Mouse (Mus musculus): ENCODE measurements around the gene Pitpnc1.

The Pitpnc1 gene

DNA sequence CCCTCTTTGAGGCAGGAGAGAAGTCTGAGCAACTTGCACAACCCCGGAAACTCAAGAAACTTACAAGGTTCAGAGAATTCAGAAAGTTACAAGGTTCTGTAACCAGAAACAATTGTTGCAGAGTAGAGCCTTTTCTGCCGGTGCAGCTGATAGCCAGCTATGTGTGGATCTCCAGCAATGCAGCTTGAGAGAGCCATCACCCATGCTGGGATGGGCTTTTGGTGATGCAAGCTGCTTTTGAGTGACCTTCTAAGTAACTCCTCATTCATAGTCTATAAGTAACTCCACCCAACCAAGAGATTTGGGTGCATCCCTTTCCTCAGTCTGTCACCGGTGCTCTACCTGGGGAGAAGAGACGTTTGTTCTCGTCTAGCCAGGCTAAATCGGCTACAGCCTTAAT, 232.0 kb downstream of the Pitpnc1 start:
- no peak for DNase-seq (ENCODE audit: low read depth, low spot score)

DNA sequence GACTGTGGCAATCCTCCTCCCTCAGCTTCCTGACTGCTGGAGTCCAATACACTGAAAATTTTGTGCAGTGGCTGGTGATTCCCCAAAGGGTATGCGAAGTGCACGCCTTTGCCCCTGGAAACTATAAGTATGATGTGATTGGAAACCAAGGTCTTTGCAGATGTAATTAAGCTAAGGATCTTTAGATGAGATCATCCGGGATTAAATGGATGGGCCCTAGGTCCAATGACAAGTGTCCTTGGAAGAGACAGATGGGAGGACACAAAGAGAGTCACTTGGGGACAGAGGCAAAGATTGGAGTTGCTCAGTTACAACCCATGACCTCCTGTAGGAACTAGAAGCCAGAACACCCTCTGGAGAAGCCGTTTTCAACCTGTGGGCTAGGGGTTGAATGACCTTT, 233.0 kb downstream of the Pitpnc1 start:
- peak; percentile 50 for DNase-seq (ENCODE audit: low read depth, low spot score)

DNA sequence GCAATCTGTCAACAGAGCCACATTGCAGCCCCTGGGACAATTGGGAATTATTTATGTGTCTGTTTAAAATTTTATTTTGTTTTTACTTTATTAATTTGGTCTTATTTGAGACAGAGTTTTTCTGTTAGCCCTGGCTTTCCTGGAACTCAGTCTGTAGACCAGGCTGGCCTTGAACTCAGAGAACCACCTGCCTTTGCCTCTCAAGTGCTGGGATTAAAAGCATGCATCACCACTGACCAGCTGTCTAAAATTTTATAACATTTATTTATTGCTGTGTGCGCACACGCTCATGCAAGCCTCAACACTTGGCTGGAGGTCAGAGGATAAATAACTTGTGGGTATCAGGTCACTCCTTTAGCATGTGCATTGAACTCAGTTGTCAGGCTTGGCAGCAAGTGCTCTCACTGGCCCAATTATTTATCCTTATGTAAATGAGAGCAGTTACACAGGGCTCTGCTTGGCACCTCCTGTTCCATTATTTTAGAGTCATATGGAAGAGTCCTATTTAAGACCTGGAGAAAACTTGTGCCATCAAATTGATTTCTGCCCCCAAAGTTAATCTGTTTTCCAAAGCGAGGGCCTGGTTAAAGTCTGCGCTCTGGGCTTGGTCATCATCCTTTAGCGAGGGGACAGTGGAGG, 237.1 kb downstream of the Pitpnc1 start:
- DNase-seq (ENCODE audit: low read depth, low spot score): no peak

DNA sequence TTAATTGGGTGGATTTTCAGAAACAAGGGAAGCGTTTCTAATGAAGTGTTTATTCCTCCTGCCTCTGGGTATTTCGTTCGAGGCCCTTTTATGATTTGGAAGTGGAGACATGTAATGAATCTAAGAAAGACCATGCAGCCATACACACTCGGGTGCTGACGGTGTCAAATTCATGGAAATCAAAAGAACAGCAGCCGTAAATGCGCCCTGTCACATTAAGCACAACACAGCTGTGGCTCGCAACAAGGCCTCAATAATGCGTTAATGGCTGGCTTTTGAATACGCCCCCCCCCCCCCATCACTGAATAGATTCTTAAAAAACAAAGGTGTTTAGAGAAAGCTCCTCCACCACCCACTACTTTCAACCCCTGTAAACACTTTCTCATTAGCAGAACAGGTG, 240.4 kb downstream of the Pitpnc1 start:
- DNase-seq (ENCODE audit: low read depth, low spot score): no peak

DNA sequence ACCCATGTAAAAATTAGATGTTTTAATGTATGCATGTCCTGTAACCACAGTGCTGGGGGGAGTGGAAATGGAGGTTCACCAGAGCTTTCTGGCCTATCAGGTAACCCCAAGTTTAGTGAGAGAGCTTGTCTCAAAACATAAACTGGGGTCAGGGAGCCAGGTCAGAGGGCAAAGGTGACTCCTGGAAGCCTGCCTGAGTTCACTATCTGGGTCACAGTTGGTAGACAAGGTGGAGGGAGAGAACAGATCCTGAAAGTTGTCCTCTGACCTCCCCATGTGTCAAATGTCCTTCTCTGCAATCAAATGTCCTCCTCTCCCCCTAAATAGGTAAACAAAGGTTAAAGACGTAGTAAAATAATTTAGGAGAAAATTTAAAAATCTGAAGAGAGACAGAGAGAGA, 244.1 kb downstream of the Pitpnc1 start:
- DNase-seq (ENCODE audit: low read depth, low spot score): no peak

DNA sequence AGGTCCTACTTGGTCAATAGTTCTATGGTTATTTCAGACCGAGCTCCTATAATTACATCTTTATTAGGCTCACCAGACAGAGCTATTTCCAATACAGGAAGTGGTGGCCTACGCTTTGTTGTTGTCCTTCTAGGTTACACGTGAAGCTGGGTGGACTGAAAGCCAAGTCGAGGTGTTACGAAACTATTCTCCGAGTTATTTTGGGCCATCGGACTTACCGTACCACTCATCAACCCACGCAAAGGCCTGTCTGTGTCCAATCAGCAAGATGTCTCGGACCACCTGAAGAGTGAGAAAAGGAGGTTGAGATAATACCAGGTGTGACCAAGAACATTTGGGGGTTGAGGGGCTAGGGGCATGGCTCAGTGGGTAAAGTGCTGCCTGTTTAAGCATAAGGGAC, 244.5 kb downstream of the Pitpnc1 start:
- no peak for DNase-seq (ENCODE audit: low read depth, low spot score)

DNA sequence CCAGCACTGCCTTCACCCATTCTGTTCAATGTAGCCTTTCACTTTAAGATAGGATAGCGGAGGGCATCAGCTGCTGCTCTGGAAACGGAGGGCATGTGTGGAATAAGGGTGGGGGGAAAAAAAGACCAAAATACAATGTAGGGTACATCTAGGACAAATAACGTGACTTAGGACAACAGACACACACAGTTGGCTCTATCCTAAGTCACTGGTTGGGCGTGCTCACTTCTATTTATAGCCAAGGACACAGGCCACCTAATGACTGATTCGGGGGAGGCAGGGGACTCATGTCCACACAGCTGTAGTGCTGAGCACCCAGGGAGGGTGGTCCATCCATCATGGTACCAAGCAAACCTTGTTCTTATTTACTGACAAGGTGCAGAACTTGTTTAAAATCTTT, 245.2 kb downstream of the Pitpnc1 start:
- DNase-seq (ENCODE audit: low read depth, low spot score): no peak

DNA sequence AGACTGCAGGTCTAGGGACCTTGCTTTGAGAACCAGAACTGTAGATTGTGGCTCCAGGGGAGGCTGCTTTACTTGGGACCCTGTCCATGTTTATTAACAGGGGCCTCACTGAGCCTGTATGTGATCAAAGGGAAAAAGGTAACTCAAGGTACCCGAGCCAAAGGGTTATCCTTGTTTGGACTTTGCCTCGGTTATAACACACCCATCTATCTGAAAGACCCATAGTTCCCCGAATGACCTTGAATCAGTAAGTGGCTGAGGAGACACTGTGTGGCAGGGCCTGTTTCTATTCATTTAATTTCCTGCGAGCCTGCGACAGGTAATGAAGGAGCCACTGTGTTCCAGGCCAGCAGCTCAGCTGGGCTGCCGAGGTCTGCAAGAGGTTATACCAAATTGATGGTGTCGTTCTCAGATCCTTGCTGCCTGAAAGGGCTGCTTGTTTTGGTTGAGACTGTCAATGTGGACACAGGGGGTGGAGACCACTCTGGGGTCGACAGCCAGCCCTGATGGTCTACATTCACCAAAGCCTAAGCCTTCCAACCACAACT, 246.8 kb downstream of the Pitpnc1 start:
- no peak for DNase-seq (ENCODE audit: low read depth, low spot score)

DNA sequence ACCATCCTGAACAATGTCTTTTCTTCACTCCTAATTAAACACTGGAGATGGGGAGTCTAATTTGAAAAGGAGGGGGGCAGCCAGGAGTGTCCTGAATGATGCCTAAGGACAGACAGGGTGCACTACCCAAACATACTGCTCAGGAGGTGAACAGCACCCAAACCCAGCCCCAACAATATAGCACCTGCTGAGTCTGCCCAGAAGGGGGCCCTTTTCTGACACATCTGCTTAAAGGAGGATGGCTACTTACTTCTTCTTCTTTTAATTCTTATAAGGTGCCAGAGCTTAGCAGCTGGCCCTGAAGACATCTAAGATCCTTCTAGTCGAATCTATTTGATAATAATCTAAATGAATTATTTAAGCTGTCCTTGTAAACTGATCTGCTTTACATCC, 247.3 kb downstream of the Pitpnc1 start:
- no peak for DNase-seq (ENCODE audit: low read depth, low spot score)

DNA sequence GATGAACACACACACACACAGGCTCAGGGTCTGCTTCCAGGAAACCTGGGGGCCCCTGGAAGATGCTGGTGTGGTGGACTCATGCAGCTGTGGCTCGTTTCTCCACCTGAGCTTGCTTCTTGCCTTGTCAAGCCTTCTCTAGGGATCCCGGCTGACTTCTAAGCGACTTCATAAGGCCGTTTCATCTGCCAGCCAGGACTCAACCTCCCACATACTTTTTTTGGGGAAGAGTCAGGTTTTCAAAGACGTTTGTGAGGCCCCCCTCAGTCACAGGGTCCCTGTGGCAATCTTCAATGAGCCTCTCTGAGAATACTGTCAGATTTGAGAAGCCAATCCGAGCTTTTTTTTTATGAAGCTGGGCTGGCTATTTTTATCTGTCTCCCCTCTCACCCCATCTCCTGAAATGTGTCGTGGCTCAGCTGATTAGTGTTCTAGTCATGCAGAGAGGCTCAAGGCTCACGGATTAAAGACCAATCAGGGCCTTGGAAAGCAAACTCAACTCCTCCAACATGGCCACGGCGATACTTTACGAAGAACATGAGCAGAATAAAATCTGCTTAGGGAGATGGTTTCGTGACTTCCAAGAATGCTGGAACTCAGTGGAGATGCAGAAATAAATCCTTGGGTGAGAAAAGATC, 247.8 kb downstream of the Pitpnc1 start:
- DNase-seq (ENCODE audit: low read depth, low spot score): no peak

DNA sequence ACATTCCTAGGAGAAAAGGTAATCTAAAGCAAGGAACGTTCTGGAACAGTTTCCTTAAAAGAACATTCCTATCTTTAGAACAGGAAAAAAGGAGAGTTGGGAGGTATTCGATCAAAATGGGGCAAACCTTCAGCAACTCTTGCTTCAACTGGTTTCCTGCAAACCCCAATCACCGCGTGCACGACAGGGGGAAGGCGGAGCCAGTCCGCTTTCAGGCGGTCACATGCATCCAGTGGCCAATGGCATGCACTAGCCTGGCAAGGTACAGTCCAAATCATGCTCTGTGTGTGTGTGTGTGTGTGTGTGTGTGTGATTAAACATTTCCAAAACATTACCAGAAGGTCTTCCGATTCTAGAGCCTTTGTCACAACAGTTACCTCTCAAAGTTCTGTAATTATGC, 255.4 kb downstream of the Pitpnc1 start:
- no peak for DNase-seq (ENCODE audit: low read depth, low spot score)

DNA sequence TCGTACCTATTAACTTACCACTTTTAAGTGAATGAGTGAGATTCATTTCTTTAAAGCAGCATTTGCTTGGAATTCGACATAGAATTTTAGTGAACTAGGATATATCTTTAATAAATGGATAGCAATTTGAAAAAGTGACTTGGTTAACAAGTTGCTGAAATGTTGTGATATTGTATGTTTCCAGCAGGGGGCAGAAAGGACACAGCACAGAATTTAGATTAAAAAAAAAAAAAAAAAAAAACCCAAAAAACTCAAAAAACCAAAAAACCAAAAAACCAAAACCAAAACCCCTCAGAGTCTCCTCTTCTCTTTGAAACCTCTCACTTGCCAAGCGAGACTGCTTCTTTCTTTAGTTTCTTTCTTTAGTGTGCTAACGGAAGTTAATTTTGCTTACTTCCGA, 256.8 kb downstream of the Pitpnc1 start:
- peak; percentile 46 for DNase-seq (ENCODE audit: low read depth, low spot score)

DNA sequence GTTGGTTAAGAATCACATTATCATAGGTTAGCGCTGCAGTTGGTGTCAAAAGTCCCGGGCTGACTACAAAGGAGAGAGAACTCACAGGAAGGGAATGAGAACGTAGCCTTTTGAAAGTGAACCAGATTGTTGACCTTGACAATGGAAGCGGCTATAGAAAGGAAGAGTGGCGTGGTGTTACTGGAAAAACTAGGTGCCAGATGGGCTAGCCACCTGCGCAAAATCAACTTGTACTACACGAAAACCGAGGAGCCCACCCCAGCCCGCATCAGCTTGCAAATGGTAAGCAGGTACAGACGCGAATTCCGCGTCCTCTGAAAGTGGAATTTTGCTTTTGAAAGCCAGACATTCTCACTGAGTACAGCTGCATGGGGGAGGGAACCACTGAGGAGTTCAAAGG, 260.7 kb downstream of the Pitpnc1 start:
- no peak for DNase-seq (ENCODE audit: low read depth, low spot score)

DNA sequence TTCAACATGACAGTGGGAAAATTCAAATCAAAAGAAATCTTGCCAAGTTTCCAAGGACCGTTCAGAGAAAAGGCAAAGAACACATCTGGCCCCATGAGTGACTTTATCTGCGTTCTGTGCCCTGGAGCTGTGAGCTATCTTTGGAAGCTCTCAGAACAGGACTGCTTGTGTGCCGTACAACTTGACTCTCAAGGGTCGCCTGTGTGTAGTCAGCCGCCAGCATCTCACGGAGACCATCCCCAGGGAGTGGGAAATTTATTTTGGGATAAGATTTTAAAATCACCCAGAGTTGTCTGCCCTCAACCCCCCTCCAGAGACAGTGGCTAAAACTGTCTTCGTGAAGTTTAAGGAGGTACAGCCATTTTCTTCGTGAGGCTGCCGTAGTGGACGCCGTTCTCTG, 268.7 kb downstream of the Pitpnc1 start:
- DNase-seq (ENCODE audit: low read depth, low spot score): no peak

DNA sequence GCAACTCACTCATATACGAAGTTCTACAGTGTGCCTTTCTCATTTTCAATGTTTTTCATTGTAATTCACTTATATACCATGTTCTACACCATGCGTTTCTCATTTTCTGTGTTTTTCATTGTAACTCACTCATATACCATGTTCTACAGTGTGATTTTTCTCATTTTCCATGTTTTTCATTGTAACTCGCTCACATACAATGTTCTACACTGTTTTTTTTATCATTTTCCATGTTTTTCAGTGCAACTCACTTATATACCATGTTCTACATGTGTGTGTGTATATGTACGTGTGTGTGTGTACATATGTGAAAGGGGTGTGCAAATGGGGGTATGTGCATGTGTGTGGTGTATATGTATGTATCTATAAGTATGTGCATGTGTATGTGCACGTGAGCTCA, 271.2 kb downstream of the Pitpnc1 start:
- no peak for DNase-seq (ENCODE audit: low read depth, low spot score)

DNA sequence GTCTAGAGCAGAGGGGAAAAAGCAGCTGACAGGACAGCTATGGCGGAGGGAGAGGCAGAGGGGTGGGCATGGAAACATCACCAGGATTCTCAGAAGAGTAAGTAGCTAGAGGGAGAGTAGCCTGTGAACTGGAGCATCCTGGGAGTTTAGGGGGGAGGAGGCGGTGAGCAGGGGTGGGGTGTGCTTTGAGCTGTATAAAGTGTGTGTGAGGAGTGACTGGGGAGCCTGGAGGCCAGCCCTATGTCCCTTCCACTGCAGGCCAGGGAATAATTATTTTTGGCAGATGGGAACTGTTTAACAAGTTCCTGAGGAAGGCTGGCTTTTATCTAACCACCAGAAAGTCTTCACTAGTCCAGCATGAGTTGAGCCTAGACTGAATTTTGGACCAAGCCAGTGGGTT, 275.2 kb downstream of the Pitpnc1 start:
- DNase-seq (ENCODE audit: low read depth, low spot score): no peak

DNA sequence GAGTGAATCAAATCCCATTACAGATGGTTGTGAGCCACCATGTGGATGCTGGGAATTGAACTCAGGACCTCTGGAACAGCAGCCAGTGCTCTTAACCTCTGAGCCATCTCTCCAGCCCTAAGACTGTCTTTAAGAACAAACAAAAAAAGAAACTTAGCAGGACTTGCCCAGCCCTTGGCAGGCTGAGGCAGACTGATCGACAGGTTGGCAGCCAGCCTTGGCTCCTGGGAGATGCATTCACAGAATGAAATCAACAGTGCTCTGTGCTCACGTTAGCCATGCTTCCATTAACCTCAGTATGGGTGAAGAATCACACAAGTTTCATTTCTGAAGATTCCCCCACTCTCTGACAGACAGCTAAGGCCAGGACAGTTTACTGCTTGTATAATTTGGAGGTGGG, 280.1 kb downstream of the Pitpnc1 start:
- no peak for DNase-seq (ENCODE audit: low read depth, low spot score)

DNA sequence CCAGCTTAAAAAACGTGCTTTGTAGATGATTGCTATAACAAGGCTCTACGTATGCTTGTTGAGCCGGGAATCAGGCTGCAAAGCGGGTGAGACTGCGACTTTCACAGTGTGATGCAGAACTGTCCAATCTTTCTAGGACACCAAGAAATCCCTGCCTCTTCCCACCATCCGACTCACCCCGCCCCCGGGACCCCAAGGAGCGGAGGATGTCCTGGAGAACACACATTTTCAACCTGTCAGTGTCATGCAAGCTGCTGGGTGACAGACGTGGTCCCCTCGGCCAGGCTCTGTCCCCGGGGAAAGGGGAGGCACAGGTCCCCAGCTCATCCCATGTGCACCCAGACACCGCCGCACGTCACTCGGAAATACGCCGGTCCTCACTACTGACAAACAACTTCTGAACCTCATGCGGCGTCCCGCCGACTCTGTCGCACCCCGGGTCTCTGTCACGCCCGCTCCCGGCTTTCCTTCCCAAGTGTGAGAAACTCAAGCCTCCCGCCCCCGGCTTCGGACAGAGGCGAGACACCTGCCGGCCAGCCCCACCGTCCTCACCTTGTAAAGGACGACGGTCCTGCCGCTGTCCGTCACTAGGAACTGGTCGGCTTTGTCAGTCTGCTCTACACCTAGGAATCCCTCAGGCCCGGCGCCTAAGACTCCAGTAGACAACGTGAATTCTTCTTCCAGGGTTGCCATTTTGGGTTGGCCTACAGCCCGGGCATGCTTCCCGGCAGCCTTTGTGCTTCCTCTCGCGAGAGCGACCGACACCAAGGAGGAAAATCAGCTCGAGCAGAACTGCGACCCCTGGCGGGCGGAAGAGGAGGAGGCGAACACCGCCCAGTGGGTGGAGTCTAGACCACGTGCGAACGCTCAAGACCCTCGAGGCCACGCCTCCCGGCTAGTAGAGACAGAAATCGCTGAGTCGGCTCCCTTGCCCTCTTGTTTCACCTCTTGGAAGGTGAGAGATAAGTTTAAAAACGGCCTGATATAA, 281.6 kb downstream of the Pitpnc1 start, which contains the start of gene Nol11:
Gene Nol11 (minus strand): TSS at position 817 of the 988 bp plus-strand sequence.
- peak; percentile 97 for DNase-seq (ENCODE audit: low read depth, low spot score)

DNA sequence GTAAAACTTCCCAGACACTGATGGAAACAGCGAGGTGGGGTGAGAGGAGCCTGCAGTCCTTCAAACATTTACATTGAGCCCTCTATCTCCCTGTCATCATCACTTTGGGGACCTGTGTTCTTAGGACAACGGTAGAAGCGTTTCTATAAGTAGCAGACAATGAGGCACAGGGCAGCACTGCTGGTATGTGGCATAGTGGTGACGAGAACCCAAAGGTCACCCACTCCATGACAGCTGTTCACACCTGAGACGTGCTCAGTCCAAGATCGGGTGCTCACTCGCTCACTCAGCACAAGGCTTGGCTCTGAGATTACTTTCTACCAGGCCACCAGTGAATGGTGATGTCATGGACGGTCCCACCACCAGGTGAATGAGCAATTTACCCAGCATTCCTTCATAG, 286.7 kb downstream of the Pitpnc1 start:
- DNase-seq (ENCODE audit: low read depth, low spot score): no peak

DNA sequence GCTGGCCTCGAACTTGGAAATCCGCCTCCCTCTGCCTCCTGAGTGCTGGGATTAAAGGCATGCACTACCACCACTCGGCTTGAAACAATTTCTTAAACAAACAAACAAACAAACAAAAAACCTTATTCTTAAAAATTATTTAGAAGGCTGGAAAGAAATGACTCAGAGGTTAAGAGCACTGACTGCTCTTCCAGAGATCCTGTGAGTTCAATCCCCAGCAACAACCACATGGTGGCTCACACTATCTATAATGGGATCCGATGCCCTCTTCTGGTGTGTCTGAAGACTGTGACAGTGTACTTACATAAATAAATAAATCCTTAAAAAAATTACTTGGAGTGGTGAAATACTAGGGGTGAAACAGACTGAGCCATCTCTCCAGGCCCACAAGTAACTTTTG, 309.3 kb downstream of the Pitpnc1 start:
- DNase-seq (ENCODE audit: low read depth, low spot score): no peak

DNA sequence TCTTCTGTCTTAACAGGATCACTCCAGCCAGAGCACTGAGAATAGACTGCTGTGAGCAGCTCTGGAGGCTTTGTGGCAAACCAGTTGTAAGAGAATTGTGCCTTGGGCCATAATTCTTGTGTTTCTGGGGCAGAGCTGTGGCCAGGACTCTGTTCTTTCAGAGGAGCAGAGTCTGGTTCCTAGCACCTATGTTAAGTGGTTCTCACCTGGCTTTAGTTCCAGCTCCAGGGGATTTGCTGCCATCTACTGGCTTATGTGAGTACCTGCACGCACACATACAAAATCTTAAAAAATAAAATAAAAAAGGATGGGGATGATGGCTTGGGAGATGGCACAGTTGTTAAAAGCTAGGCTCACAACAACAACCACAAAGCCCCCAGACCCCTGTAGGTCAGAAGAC, 311.5 kb downstream of the Pitpnc1 start:
- DNase-seq (ENCODE audit: low read depth, low spot score): no peak
